Mouse (Mus musculus) testis, adult 2 months (tissue): Measurements from ENCODE around the gene Umad1.

Experiments used
- CTCF ChIP-seq: fragments of 200-500 bp; IDR thresholded peaks from 2 replicates; pipeline ENCODE4 v1.5.1; 2012; ENCODE audit warnings: low read depth, mild to moderate bottlenecking, inconsistent platforms, low read length, moderate library complexity; ENCODE audit not compliant: control insufficient read depth, insufficient read depth, insufficient replicate concordance
- POLR2A ChIP-seq: fragments of 200-500 bp; IDR thresholded peaks from 2 replicates; pipeline ENCODE4 v1.6.1; 2012; ENCODE audit warnings: low read depth, mild to moderate bottlenecking, inconsistent platforms, low read length, moderate library complexity; ENCODE audit not compliant: control insufficient read depth

DNA sequence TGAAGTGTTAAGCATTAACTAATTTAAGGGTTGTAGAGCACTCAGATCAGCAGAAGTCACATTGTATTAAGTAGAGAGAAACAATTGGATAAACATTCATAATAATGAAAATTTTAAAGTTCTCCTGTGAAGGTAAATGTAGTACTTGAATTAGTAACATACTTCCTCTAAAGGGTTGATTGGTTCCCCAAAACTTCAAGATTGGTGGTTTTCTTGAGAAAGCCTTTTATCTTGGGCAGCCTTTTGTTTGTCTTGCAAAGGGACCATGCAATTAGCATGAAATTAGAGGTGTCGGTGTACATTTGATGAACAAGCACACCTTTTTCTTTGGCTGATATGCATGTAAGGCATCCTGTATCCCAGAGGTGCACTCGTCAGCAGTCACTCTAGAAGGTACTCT is 131.8 kb downstream of the Umad1 start:
- TF ChIP-seq CTCF (no peak), POLR2A (no peak)
